Mouse (Mus musculus) natural killer cell, adult 2 months (primary cell): ENCODE results near the gene Usp42.

Experiments
- DNase-seq, 2 experiments: peaks; one replicate each; pipeline ENCODE4 v3.0.0; 2022; ENCODE audit warnings: low spot score in 2 of 2

The Usp42 gene

GRCm38 (mm10) chr5:143690392-143690791 is 41.7 kb downstream of the Usp42 start:
- no peak for DNase-seq

DNA sequence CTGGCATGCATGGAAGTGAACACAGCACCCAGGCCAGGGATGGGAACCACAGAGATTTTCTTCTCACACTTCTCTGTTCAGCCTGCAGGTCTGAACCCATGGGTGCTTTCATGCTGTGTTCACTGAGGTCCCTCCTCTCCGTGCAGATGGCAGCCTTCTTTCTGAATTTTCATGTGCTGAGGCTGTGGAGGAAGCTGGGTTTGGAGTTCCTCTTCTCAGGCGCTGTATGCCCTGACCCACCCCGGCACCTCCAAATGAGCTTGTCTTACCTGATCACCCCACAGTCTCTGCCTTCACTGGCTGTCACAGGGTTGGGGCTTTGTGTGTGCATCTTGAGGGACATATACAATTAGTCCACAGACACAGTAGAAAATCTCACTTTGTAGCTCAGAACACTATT is 44.5 kb downstream of the Usp42 start:
- no peak for DNase-seq

- no peak for DNase-seq
Measured at GRCm38 (mm10) chr5:143686456-143686855, 45.6 kb downstream of the Usp42 start.

DNA sequence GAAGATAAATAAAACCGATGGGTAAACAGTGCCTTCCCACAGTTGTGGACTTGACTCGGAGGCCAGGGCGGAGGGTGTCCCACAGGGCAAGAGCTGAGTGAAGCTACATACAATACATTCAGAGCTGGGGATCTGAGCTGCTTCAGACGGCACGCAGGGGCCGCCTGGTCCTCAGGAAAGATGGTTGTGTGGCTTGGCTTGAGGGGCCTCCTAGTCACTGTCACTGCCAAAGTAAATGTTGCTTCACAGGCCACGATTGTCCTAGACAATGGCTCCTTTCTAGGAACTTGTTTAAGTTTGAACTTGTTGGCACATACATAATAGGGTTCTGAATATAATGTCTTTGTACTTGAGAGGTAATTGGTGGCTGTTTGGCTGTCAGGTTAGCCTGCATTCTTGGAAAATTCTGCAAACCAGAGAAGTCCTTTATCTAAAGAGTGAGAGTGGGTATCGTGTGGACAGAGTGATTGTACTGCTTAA is 47.1 kb downstream of the Usp42 start:
- DNase-seq, result no peak

GRCm38 (mm10) chr5:143683696-143684095 is 48.4 kb downstream of the Usp42 start:
- no peak for DNase-seq

DNA sequence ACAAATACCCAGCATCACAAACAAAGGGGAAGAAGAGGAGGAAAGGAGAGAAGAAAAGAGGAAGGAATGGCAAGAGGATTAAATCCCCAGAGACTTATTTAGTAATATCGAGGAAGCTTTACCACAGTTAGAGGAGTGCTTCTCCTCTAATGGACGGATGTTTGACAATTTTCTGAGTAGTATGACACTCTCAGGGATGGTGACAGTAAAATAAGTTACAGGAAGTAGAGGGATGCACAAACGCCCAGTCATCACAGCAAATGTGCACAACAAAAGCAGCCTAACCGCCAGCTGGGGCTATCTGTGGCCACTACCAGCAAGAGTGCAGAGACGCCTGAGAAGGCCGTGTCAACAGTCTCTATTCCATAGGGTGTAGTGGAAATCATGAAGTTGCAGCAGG is 52.4 kb downstream of the Usp42 start:
- DNase-seq, result no peak

DNA sequence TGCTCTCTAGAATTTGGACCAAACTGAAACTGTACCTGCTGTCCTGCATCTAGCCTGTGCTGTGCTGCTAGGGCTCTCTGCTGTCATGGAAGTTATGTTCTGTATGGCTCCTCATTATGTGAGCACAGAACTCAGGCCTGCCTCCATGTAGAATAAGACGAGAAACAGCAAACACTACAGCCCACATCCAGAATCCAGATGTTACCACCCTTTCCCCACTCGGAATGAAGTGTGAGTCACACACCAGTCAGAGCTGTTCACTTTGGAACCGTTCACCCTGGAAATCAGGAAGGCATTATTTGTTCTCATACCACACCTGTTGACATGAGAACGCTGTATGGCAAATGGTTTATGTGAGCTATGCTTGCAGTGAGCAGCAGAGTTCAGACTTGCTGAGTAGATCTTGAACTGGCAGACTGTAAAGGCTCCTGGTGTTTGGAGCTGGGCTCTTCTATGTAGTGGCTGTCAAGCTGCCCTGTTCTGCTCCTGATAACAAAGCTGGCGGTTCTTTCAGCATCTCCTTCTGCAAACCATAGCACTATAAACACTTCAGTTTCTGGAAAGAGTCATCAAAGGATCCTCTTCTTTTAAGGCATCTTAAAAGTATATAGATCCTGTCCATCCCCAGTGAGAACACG is 53.3 kb downstream of the Usp42 start:
- no peak for DNase-seq

- no peak for DNase-seq
Measured at GRCm38 (mm10) chr5:143677363-143677762, 54.7 kb downstream of the Usp42 start.

DNA sequence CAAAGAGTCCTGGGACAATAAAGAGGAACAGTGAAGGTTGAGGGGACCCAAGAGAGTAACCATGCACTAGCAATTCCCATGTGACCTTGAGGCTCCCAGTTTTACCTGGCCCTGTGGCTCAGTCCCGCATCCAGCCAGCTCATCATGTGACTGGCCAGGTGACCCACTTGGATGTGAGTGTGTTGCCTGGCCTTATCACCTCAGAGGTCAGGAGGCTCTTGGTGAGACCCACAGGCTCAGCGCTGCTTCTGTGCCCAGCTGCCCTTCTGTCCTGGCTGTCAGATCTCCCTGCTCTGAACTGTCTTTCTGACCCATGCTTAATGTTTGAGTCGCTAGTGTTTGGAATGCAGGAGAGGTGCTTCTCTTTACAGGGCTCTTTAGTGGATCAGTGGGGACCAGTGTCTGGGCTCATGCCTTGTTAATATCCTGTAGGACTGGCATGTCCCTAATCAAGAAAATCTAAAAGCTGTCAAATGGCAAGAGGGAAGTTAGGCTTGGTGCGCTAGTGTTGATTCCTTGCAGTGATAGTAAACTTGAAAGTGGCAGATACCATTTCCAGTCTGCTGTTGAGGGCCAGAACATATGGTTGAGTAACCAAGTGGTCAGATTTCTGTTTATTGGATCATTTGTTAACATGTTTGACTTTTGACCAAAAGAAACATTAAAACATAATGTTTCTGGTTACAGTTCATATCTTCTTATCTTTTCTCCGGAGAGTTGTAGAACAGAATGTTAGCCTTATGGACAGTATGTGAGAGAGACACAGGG is 55.7 kb downstream of the Usp42 start:
- no peak for DNase-seq

DNA sequence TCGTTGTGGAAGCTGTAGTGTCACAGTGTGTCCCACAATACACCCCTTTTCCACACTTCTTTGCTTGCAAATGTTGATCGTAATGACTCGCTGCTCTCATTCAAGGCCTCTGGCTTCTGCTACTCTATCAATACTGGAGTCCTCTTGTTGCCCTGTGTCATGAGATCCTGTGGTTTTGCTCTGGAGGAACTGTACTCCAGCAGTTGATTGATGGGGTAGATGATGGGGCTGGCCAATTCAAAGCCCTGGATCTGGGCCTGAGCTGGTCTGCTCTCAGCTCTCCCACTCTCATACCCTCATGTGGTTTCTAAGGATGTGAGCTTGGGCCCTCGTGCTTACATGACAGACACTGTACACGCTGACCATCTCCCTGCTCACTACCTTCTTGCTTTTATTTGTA is 57.5 kb downstream of the Usp42 start:
- DNase-seq, result no peak

DNA sequence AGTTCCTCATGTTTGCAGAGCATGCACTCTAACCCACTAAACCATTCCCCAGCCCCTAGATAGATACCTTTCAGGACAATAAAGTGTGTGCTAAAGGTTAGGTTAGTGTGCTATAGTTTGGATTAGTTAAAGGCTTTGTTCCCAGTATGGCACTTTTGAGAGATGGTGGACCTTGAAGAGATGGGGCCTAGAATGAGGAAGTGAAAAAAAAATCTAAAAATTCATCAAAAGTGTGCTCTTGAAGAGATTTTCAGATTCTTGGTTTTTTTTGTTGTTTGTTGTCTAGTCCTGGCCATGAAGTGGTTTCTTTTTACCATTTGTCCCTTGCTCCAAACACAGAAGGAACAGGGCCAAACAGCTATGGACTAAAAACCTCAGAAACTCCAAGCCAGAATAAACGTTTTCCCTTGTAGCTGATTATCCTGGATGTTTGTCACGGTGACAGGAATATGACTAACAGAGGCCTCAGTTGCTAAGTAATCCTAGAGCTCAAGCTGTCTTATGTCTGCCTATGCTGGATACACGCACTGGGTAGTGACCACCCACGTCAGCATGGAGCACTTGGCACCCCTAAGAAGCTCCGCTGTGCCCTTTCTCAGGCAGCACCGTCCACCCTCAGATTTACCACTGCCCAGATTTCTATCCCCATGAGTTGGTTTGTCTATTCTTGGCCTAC is 61.2 kb downstream of the Usp42 start:
- no peak for DNase-seq

DNA sequence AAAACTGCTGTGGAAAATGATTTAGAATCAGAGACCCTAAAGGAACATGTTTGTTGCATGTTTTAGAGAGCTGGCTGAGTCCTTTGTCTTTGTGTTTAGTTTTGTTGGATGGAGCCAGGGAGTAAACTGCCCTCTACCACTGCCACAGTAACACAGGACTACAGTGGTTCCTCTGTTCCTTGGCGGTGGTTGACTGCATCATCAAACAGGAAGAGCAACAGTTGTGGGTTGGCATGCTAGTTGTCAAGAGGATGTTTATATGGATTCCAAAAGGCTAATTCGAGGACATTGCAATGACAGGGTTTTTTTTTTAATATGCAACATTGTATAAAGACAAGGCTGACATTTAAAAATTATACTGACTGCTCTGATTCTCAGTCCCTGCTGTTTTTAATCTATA is 62.2 kb downstream of the Usp42 start:
- no peak for DNase-seq

GRCm38 (mm10) chr5:143669393-143669792 is 62.7 kb downstream of the Usp42 start:
- DNase-seq, result no peak

- no peak for DNase-seq
Measured at GRCm38 (mm10) chr5:143668884-143669283, 63.2 kb downstream of the Usp42 start.

DNA sequence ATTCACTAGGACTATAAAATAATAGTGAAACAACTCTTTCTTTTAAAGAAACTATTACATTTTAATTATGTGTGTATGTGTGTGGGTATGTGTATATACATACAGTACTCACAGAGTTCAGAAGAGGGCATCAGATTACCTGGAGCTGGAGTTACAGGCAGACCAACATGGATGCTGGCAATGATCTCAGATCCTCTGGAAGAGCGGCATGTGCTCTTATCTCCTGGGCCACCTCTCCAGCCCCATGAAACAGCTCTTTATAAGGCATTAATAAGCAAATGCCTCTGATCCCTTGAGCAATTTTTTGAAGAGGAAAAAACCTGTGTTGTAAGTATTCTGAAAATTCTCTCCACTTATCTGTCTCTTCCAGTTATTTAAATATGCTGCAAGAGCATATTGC is 66.1 kb downstream of the Usp42 start:
- no peak for DNase-seq

GRCm38 (mm10) chr5:143665561-143665960 is 66.5 kb downstream of the Usp42 start:
- no peak for DNase-seq

- no peak for DNase-seq
Measured at GRCm38 (mm10) chr5:143663074-143663687, 68.9 kb downstream of the Usp42 start.
